Mouse (Mus musculus): Measurements from ENCODE around the gene Lrrc25. TPM values are rescaled to one million over a fixed set of nuclear protein-coding genes. Genes with fewer than 3 reads are reported as not detected.
"Not testable (repeated sequence)": the region's sequence is repeated elsewhere in the genome, so short reads cannot be mapped to it uniquely, and the experiment has no call there.

The Lrrc25 gene
- 1.9 and 2.3 TPM in 2 replicates for polyA plus RNA-seq (2015; fragmentation: Nextera tagmentation; extraction: Ambion mirVana)

DNA sequence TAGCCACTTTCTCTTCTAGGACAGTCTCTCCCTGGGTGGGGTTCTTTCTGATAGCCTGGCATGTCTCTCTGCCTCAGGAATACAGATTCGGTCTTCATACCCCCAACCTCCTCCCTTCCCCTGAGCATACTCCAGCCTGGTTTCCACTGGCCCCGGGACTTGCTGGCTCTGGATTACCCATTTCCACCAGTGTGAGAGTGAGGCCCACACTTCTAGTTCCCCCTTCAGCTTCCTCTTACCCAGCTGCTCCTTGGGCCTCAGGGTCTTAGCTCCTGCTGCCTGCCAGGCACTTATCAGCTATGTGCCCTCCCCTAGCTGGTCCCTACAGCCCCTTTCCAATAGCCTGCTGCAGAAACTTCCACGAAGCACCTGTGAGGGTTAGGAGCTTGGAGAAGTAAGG, at the start of gene Lrrc25:
Gene Lrrc25, plus strand, starts transcription at position 262 of the 400 bp plus-strand sequence.
- Histone ChIP-seq H3K9ac (no peak within 1 kb of the TSS), H3K4me1 (peaks cover 12% of the 10 kb centered on the region), H3K9me3 (no peaks in the 10 kb centered on the region), H3K4me2 (replicated peaks) (no peak within 1 kb of the TSS), H3K4me3 (no peak within 1 kb of the TSS), H3K27ac (no peak within 1 kb of the TSS), H3K27me3 (peaks cover 8% of the 10 kb centered on the region), H3K36me3 (no peaks in the 10 kb centered on the region)
- 80% methylated on average over 3 of the region's 3 CpGs for WGBS
- no peak for ATAC-seq (ENCODE audit: low FRiP score, low read depth)

DNA sequence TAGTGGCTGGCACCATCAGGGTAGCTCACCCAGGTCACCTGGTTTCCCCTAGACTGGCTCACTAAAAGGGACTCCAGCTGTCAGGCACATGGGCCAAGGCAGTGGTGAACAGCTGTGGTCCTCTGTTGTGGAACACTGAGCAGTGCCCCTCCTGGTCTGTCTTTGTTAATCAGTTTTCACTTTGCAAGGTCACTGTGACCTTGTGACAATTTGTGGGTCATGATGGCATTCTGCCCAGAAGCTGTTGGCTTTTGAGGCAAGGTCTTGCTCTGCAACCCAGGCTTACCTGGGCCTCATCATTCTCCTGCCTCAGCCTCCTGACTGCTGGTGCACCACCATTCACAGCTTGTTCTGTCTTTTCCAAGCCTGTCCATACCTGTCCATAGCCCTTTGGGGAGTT, 45.6 kb upstream of the Lrrc25 start:
- ATAC-seq (ENCODE audit: low FRiP score, low read depth) = no peak
- no peaks in the 10 kb centered on the region for H3K27me3 ChIP-seq
- no peak overlapping the region for H3K9ac ChIP-seq
- peaks cover 6% of the 10 kb centered on the region for H3K4me1 ChIP-seq
- H3K4me2 ChIP-seq (replicated peaks) = no peak overlapping the region
- H3K36me3 ChIP-seq = peaks cover 38% of the 10 kb centered on the region
- no peak overlapping the region for H3K4me3 ChIP-seq
- no peak overlapping the region for H3K27ac ChIP-seq
- no peaks in the 10 kb centered on the region for H3K9me3 ChIP-seq

DNA sequence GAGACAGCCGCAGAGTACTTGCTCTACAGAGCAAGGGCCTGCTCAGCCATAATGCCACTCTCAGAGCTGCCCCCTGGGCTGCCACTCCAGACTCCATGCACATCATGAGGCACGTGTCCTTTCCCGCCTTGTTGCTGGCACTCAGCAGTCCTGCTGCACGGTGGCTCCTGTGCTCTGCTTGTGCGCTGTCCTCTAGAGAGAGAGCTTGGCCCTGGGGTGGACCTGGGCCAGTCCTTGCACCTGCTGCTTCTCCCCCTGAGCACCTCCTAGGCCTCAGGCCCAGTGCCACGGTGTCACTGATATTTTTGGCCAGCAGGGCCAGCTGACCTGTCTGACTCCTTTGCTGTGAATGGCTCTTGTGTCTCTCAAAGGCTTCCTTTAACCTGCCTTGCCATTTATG, 45.0 kb upstream of the Lrrc25 start:
- H3K4me2 ChIP-seq (replicated peaks) = no peak overlapping the region
- H3K9me3 ChIP-seq = no peaks in the 10 kb centered on the region
- H3K27ac ChIP-seq = no peak overlapping the region
- no peaks in the 10 kb centered on the region; the same call in 1 of the 2 replicates for H3K4me1 ChIP-seq
- H3K4me3 ChIP-seq = no peak overlapping the region
- peaks cover 41% of the 10 kb centered on the region for H3K36me3 ChIP-seq
- no peak for ATAC-seq (ENCODE audit: low FRiP score, low read depth)
- no peak overlapping the region for H3K9ac ChIP-seq
- no peaks in the 10 kb centered on the region for H3K27me3 ChIP-seq
- 87% methylated on average over 6 of the region's 6 CpGs for WGBS

DNA sequence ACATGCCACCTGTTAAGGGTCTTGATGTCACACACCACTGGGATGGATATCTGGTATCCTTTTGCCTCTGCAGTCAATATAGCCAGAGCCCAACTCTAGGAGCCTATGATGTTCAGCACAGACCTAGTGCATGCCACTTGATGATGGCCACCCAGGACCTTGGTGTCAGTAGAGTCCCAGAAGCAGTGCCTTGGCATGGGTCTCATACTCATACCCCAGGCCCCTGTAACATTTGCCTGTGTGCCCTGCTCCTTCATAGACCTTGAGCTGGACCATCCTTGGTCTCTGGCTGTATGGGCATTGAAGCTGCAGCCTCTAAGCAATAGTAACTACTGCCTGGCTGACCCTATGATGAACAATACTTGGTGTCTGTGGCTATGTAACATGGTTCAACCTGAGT, 41.7 kb upstream of the Lrrc25 start:
- H3K4me3 ChIP-seq = no peak overlapping the region
- no peak overlapping the region for H3K4me2 ChIP-seq (replicated peaks)
- H3K9me3 ChIP-seq = no peaks in the 10 kb centered on the region
- H3K9ac ChIP-seq = no peak overlapping the region
- no peaks in the 10 kb centered on the region for H3K4me1 ChIP-seq
- H3K36me3 ChIP-seq = peaks cover 60% of the 10 kb centered on the region
- ATAC-seq (ENCODE audit: low FRiP score, low read depth) = no peak
- no peaks in the 10 kb centered on the region for H3K27me3 ChIP-seq
- no peak overlapping the region for H3K27ac ChIP-seq

DNA sequence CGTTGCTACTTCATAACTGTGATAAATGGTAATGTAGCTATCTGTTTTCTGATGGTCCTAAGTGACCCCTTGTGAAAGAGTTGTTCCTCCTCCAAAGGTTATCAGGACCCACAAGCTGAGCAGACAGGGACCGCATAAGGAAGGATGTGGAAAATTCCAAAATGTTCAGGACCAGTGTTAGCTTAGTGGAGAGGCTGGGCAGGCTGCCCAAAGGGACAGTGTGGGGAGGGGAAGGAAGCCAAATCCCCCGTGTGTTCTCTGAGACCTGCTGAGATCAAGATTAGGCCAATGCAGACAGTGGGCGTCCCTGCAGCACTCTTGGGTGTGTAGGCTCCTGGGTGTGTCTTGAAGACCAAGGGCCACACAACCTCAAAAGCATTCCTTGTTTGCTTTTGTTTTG, 41.0 kb upstream of the Lrrc25 start:
- no peak overlapping the region for H3K27ac ChIP-seq
- H3K36me3 ChIP-seq = peaks cover 59% of the 10 kb centered on the region
- H3K4me2 ChIP-seq (replicated peaks) = no peak overlapping the region
- H3K4me1 ChIP-seq = no peaks in the 10 kb centered on the region
- 83% methylated on average over 4 of the region's 4 CpGs for WGBS
- no peaks in the 10 kb centered on the region for H3K27me3 ChIP-seq
- no peaks in the 10 kb centered on the region for H3K9me3 ChIP-seq
- H3K4me3 ChIP-seq = no peak overlapping the region
- ATAC-seq (ENCODE audit: low FRiP score, low read depth) = no peak
- no peak overlapping the region for H3K9ac ChIP-seq

DNA sequence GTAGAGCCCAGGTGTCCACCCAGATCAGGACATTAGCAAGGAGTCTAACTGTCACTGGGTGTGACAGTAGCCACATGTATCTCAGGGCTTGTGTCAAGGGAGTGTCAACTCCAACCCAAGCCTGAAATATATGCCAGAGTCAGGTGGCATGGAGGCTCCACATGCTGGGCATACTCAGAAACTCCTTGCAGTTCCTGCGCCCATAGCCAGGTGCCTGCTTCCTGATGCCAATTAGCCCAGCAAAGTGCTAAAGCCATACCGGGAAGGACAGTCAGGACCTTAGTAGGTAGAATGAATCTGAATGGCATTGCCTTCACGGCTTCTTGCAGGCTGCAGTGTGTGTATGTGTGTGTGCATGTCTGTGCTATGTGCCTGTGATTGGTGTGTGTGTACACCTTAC, 38.7 kb upstream of the Lrrc25 start:
- WGBS = 93% methylated on average over 3 of the region's 3 CpGs

DNA sequence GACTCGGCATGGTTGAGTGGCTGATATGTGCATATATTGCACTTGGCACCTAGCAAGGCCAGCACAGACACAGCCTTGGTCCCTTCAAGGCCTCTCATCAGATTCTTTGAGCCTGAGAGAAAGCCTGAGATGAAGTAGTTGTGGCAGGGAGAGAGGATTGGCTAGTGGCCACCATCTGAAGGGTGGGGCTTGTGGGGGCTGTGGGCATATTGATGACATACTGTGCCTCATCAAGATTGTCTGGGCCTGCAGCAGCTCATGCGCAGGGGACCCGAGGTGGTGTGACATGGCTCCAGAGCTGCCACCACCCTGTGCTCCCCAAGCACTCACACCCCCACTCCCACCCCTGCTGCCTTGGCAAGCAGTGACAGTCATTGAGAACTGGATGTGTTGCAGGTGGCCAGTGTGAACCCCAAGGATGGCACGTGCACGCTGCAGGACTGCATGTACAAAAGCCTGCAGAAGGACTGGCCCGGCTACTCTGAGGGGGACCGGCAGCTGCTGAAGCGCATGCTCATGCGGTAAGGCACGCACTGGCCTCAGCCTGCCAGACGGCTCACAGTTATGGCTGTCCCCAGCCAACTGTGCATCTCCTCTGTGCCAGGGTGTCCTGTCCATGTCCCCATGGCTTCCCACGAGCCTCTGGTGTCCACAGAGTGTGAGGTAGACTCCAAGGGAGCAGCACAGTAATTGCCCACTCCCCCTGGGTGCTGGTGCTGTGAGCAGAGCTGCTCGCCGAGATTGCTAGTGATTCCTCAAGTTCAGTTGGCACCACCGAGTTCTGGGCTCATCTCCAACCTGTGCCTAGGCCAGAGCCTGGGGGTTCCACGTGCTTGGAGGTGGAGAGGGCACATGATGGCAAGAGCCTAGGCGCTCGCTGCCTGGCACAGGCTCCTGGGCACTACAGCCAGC, 32.2 kb upstream of the Lrrc25 start:
- Histone ChIP-seq H3K27me3 (no peaks in the 10 kb centered on the region), H3K4me3 (no peak overlapping the region), H3K4me2 (replicated peaks) (no peak overlapping the region), H3K9ac (no peak overlapping the region), H3K4me1 (no peaks in the 10 kb centered on the region), H3K27ac (no peak overlapping the region), H3K9me3 (no peaks in the 10 kb centered on the region), H3K36me3 (peaks cover 94% of the 10 kb centered on the region)
- 94% methylated on average over 18 of the region's 18 CpGs for WGBS
- no peak for ATAC-seq (ENCODE audit: low FRiP score, low read depth)

More for the DNA sequence above, 38.7 kb upstream of the Lrrc25 start:
- no peak overlapping the region for H3K4me2 ChIP-seq (replicated peaks)
- H3K4me3 ChIP-seq = no peak overlapping the region
- no peaks in the 10 kb centered on the region for H3K27me3 ChIP-seq
- no peaks in the 10 kb centered on the region for H3K9me3 ChIP-seq
- no peak overlapping the region for H3K27ac ChIP-seq
- H3K4me1 ChIP-seq = no peaks in the 10 kb centered on the region
- H3K36me3 ChIP-seq = peaks cover 78% of the 10 kb centered on the region
- H3K9ac ChIP-seq = no peak overlapping the region
- no peak for ATAC-seq (ENCODE audit: low FRiP score, low read depth)

DNA sequence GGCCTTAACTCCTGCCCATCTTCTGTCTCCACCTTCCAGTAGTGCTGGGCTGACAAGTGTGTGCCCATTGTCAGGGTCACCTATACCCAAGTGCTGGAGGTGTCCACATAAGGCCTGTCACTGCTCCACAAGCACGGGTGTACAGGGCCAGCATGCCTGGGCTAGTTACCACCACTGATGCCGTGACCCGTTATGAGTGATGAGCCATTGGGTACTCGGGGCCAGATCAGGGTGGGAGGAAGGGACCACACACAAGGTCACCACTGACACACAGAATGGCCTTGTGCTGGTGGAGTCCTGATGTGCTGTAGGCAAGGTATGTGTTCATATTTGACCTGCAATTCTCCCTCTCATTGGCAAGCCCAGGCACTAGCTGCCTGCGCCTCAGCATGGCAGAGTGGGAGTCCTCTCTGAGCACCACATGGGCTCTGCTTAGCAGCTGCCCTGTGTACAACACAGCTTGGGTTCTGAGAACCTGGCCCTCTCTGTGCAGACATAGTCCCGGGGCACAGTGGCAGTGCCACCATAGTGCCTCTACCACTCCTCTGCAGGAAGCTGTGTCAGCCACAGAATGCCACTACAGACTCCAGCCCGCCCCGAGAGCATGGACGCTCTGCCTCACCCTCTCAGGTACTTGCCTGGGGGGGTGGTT, 31.2 kb upstream of the Lrrc25 start:
- Histone ChIP-seq H3K27me3 (no peaks in the 10 kb centered on the region), H3K4me2 (replicated peaks) (no peak overlapping the region), H3K4me3 (no peak overlapping the region), H3K9ac (no peak overlapping the region), H3K27ac (no peak overlapping the region), H3K36me3 (peaks cover 97% of the 10 kb centered on the region), H3K4me1 (no peaks in the 10 kb centered on the region), H3K9me3 (no peaks in the 10 kb centered on the region)
- 88% methylated on average over 9 of the region's 9 CpGs for WGBS
- no peak for ATAC-seq (ENCODE audit: low FRiP score, low read depth)

DNA sequence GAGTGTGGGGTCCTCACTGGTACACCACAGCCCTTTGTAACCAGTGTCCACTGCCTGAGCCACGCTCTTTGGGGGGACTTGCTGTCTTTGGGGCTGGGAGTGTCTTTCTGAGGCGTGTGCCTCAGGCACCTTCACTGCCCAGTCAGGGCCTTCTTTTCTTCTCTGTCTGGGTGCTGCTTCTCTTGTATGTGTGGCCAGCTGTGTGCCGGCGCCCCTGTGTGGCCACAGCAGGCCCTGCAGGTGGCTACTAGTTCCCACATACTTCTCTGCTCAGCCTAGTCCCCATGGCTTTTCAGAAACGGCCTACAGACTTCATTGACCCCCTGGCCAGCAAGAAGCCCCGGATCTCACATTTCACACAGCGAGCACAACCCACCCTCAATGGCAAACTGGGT, 30.7 kb upstream of the Lrrc25 start:
- 46% methylated on average over 7 of the region's 7 CpGs for WGBS
- Histone ChIP-seq H3K9me3 (no peaks in the 10 kb centered on the region), H3K27me3 (no peaks in the 10 kb centered on the region), H3K4me2 (replicated peaks) (no peak overlapping the region), H3K36me3 (peaks cover 98% of the 10 kb centered on the region), H3K4me3 (no peak overlapping the region), H3K27ac (no peak overlapping the region), H3K4me1 (no peaks in the 10 kb centered on the region), H3K9ac (no peak overlapping the region)
- ATAC-seq (ENCODE audit: low FRiP score, low read depth) = 0 out of 2 replicates have a peak, but pooled peaks have one; percentile 39

DNA sequence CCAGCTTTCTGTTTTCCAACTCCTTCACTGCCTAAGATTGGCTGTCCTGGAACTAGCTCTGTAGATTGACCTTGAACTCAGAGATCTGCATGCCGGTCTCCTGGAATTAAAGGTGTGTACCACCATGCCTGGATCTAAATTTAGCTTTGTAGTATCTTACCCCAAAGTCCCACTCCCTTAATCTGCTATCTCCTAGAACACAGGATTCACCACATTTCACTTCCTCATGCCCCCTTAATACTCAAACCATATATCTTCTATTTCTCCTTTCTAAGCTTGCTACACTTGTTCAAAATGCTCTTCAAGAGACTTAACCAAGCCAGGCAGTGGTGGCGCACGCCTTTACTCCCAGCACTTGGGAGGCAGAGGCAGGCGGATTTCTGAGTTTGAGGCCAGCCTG, 28.0 kb upstream of the Lrrc25 start:
- H3K27me3 ChIP-seq; ATAC-seq (ENCODE audit: low FRiP score, low read depth); H3K4me1 ChIP-seq; H3K4me2 ChIP-seq (replicated peaks); H3K9ac ChIP-seq; H3K27ac ChIP-seq; H3K9me3 ChIP-seq; H3K4me3 ChIP-seq: not testable (repeated sequence)
- WGBS = 92% methylated on average over 4 of the region's 4 CpGs
- H3K36me3 ChIP-seq = peaks cover 93% of the 10 kb centered on the region

DNA sequence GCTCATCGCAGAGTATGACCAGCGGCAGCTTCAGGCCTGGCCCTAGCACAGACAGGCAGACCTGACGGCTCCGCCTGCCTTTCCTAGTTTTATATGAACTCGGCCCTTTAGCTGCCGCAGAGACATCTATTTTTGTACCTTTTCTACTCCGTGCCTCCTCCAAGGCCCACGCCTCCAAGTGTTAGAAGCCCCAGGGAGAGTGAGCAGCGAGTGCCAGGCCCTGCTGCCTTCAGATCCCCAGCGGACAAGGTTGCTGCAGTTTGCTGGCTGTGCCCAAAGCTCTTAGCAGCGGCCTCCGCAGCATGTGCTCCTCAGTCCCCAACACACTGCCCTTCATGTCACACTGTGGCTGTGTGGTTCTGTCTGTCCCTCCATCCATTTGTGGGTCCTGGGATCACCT, 24.4 kb upstream of the Lrrc25 start:
- Histone ChIP-seq H3K27ac (no peak overlapping the region), H3K4me3 (0 out of 2 replicates have a peak overlapping the region, but pooled peaks have one; percentile 1), H3K27me3 (no peaks in the 10 kb centered on the region), H3K36me3 (peaks cover 70% of the 10 kb centered on the region), H3K9ac (no peak overlapping the region), H3K4me1 (peaks cover 30% of the 10 kb centered on the region), H3K4me2 (replicated peaks) (no peak overlapping the region), H3K9me3 (no peaks in the 10 kb centered on the region)
- 86% methylated on average over 12 of the region's 12 CpGs for WGBS
- no peak for ATAC-seq (ENCODE audit: low FRiP score, low read depth)

DNA sequence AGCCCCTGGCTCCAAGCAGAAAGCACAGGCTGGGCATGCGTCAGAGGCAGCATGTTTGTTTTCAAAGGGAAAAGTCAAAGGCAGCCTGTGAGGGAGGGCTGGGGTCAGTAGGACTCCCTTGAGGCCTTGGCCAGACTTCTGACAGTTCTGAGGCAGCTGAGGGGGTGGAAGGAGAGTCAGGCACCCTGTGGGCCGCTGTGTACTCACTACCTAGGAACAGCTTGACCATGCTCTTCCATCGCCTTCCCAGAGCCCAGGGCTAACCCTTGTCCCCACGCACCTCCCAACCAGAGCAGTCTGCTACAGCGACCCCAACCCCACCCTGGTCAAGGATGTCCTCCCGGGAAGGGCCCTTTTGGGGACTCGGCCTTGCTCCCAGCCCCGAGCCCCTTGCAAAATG, 22.8 kb upstream of the Lrrc25 start:
- no peak for ATAC-seq (ENCODE audit: low FRiP score, low read depth)
- no peaks in the 10 kb centered on the region for H3K27me3 ChIP-seq
- H3K4me1 ChIP-seq = peaks cover 46% of the 10 kb centered on the region
- H3K4me2 ChIP-seq (replicated peaks) = peak overlapping the region; percentile 98
- H3K36me3 ChIP-seq = peaks cover 61% of the 10 kb centered on the region
- no peaks in the 10 kb centered on the region for H3K9me3 ChIP-seq
- H3K27ac ChIP-seq = peak overlapping the region; percentile 79; the same call in 1 of the 2 replicates
- WGBS = 54% methylated on average over 8 of the region's 8 CpGs
- peak overlapping the region; percentile 70 for H3K4me3 ChIP-seq
- peak overlapping the region; percentile 59; the same call in 1 of the 2 replicates for H3K9ac ChIP-seq
